Mouse (Mus musculus): ENCODE data around the gene Ucn3. TPM values are rescaled to one million over a fixed set of nuclear protein-coding genes. Genes with fewer than 3 reads are reported as not detected.
"Not testable (repeated sequence)": the region's sequence is repeated elsewhere in the genome, so short reads cannot be mapped to it uniquely, and the experiment has no call there.

Gene Ucn3
- polyA plus RNA-seq (2017; shearing (Covaris generic)), result not detected

GRCm38 (mm10) chr13:3945249-3945648 lies at the start of gene Ucn3:
TSS of gene Ucn3 (minus strand) at chr13:3945349.
- ATAC-seq, result no peak

GRCm38 (mm10) chr13:3992081-3992480 lies 46.9 kb upstream of the Ucn3 start:
- no peak for ATAC-seq

- no peak for ATAC-seq
Observed at GRCm38 (mm10) chr13:3968849-3969248, 23.7 kb upstream of the Ucn3 start.

- no peak for ATAC-seq
Observed at GRCm38 (mm10) chr13:3951198-3951914, 6.2 kb upstream of the Ucn3 start.

GRCm38 (mm10) chr13:3949477-3949876 lies 4.3 kb upstream of the Ucn3 start:
- no peak for ATAC-seq

GRCm38 (mm10) chr13:3947267-3947666 lies 2.1 kb upstream of the Ucn3 start:
- ATAC-seq, result no peak

GRCm38 (mm10) chr13:3944699-3945098 lies 450 bp downstream of the Ucn3 start:
- no peak for ATAC-seq

- ATAC-seq, result no peak
Observed at GRCm38 (mm10) chr13:3926046-3926445, 19.1 kb downstream of the Ucn3 start.

- no peak for ATAC-seq
Observed at GRCm38 (mm10) chr13:3925632-3926031, 19.5 kb downstream of the Ucn3 start.

- no peak for ATAC-seq
Observed at GRCm38 (mm10) chr13:3924483-3924882, 20.7 kb downstream of the Ucn3 start.

- peak; percentile 96 for ATAC-seq
Observed at GRCm38 (mm10) chr13:3917571-3918311, 27.4 kb downstream of the Ucn3 start, which contains the start of the genes Net1 and Tubal3. TSS of gene Net1 (minus strand) at chr13:3918220. TSS of gene Tubal3 (plus strand) at chr13:3918274.

- no peak for ATAC-seq
Observed at GRCm38 (mm10) chr13:3913504-3913903, 31.6 kb downstream of the Ucn3 start.

GRCm38 (mm10) chr13:3910356-3910755 lies 34.8 kb downstream of the Ucn3 start:
- ATAC-seq, result no peak

- no peak for ATAC-seq
Observed at GRCm38 (mm10) chr13:3908262-3908661, 36.9 kb downstream of the Ucn3 start.

GRCm38 (mm10) chr13:3907151-3907696 lies 37.9 kb downstream of the Ucn3 start:
- ATAC-seq, result no peak

GRCm38 (mm10) chr13:3899301-3899700 lies 45.8 kb downstream of the Ucn3 start:
- no peak for ATAC-seq

GRCm38 (mm10) chr13:3898202-3898601 lies 46.9 kb downstream of the Ucn3 start:
- not testable (repeated sequence) for ATAC-seq

GRCm38 (mm10) chr13:3896913-3897312 lies 48.2 kb downstream of the Ucn3 start:
- ATAC-seq, result peak; percentile 37

GRCm38 (mm10) chr13:3896032-3896431 lies 49.1 kb downstream of the Ucn3 start:
- ATAC-seq, result no peak

- ATAC-seq, result no peak
Observed at GRCm38 (mm10) chr13:3895397-3895980, 49.7 kb downstream of the Ucn3 start.

GRCm38 (mm10) chr13:3894549-3894948 lies 50.6 kb downstream of the Ucn3 start:
- no peak for ATAC-seq

GRCm38 (mm10) chr13:3893126-3893734 lies 51.9 kb downstream of the Ucn3 start:
- ATAC-seq, result peak; percentile 96

GRCm38 (mm10) chr13:3892601-3893000 lies 52.5 kb downstream of the Ucn3 start:
- ATAC-seq, result no peak

All from activated CD4-positive, CD25-positive, alpha-beta regulatory T cell, adult 4 months (primary cell).